ENCODE assay signal across 9 mouse cellular contexts in the genomic region with DNA sequence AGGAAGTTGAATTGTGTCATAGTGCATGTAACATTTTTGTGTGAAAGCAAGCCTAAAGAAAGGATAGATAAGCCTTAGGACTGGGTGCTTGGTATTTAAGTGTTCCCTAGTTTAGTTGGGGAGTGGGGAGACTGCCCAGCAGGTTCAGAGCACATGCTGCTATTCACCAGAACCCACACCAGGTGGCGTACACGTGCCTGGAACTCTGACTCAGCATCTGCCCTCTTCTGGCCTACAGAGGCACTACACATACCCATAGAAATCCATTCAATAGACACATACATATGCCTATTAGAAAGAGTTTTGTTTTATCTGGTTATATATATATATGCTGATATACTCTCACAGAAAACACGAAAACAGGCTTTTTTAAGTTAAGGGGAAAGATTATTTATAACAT. TPM values are rescaled to one million over a fixed set of nuclear protein-coding genes. Genes with fewer than 3 reads are reported as not detected.
DNase-seq lines count a peak whose midpoint lies in the region; ATAC-seq lines count a peak whose summit lies in the region.
"Had no signal": no experiment of that assay in that cellular context is flagged by ENCODE, and none has a peak within 500 bp of the region (broad histone marks: within the 10 kb centered on the region; RNA-seq: fewer than 3 reads in every experiment).

No protein-coding gene starts in this region.

- no peaks in the 10 kb centered on the region for H3K9me3 ChIP-seq in heart, embryonic 10.5 days

- no peak overlapping the region for H3K27ac ChIP-seq in heart, embryonic 10.5 days

- no peak overlapping the region for H3K4me3 ChIP-seq in heart, embryonic 10.5 days
- H3K4me3 ChIP-seq: erythroblast, embryonic 14.5 days had no signal

- 32% methylated on average over 3 of the region's 3 CpGs for WGBS in heart, embryonic 10.5 days

- peaks cover 79% of the 10 kb centered on the region for H3K36me3 ChIP-seq in heart, embryonic 10.5 days

- H3K27me3 ChIP-seq in heart, embryonic 10.5 days (ENCODE audit: insufficient read depth, poor library complexity, severe bottlenecking) = no peaks in the 10 kb centered on the region

- no peaks in the 10 kb centered on the region for H3K4me1 ChIP-seq in heart, embryonic 10.5 days

- ATAC-seq in CD4-positive, CD25-positive, alpha-beta regulatory T cell, adult 4 months = peak; percentile 100

- peak; percentile 55 to 70 for DNase-seq in heart, adult 18-20 months
- no peak for DNase-seq in heart, embryonic 10.5 days (ENCODE audit: low spot score)
- peak; percentile 74 to 75 for DNase-seq in adrenal gland, postnatal 36 days
- DNase-seq in frontal cortex, postnatal 36 days (ENCODE audit: low spot score in 2 of 2) = peak; percentile 54 to 73
- DNase-seq in layer of hippocampus, postnatal 14 days (ENCODE audit: low spot score in 2 of 2) = peak; percentile 55 to 74
- peak; percentile 77 for DNase-seq in mesoderm, embryonic 11.5 days (ENCODE audit: low read depth, low spot score)
- DNase-seq in spleen, postnatal 4 days (ENCODE audit: low spot score in 2 of 2) = peak; percentile 74 to 86

RNA-seq across cellular contexts. Expression of a gene that starts 23.2 kb away (rescaled TPM):
- 1 to 10 TPM; 3.3 TPM for total RNA-seq in heart, adult 18-20 months (2021)
- 7.7 TPM in 2 replicates for polyA plus RNA-seq in heart, embryonic 10.5 days (2016; fragmentation: Nextera tagmentation; extraction: Ambion mirVana)
- 1 to 10 TPM; 5.0 TPM for polyA plus RNA-seq in CD4-positive, CD25-positive, alpha-beta regulatory T cell, adult 4 months (2017; shearing (Covaris generic))
- 1 to 10 TPM; 4.5 to 5.3 TPM for total RNA-seq in adrenal gland, postnatal 36 days (2021)
- total RNA-seq in layer of hippocampus, postnatal 14 days (2021) = 1 to 10 TPM; 6.5 to 6.9 TPM

RNA-seq across cellular contexts. Expression of a gene that starts 36.2 kb away (rescaled TPM):
- 10 to 100 TPM; 15.2 to 15.6 TPM for total RNA-seq in heart, adult 18-20 months (2021)
- polyA plus RNA-seq in heart, embryonic 10.5 days (2016; fragmentation: Nextera tagmentation; extraction: Ambion mirVana) = 30.0 and 31.8 TPM in 2 replicates
- 10 to 100 TPM; 51.5 to 88.9 TPM for polyA plus RNA-seq in CD4-positive, CD25-positive, alpha-beta regulatory T cell, adult 4 months (2017; shearing (Covaris generic))
- 10 to 100 TPM; 46.5 to 58.1 TPM for total RNA-seq in adrenal gland, postnatal 36 days (2021)
- total RNA-seq in layer of hippocampus, postnatal 14 days (2021) = 10 to 100 TPM; 53.1 to 54.0 TPM
